Comparison of ENCODE assay signal across 9 mouse cellular contexts in genomic region chr1:138123866-138124265, GRCm38 (mm10). TPM values are rescaled to one million over a fixed set of nuclear protein-coding genes. Genes with fewer than 3 reads are reported as not detected.
DNase-seq lines count a peak whose midpoint lies in the region; ATAC-seq and TF ChIP-seq lines count a peak whose summit lies in the region.
"Had no signal": no experiment of that assay in that cellular context is flagged by ENCODE, and none has a peak within 500 bp of the region (broad histone marks: within the 10 kb centered on the region; RNA-seq: fewer than 3 reads in every experiment).

No protein-coding gene starts in this region.

- H3K4me1 ChIP-seq in liver, adult 2 months (ENCODE audit: control insufficient read depth, insufficient read depth, low read length): no peaks in the 10 kb centered on the region
- H3K4me1 ChIP-seq in liver, embryonic 12.5 days: no peaks in the 10 kb centered on the region
- no peaks in the 10 kb centered on the region for H3K4me1 ChIP-seq in ES-E14 (ENCODE audit: control insufficient read depth in 2 of 2, insufficient read depth in 2 of 2, low read length in 2 of 2, poor library complexity in 1 of 2)
- H3K4me1 ChIP-seq in liver, embryonic 14.5 days (replicated peaks; ENCODE audit: control insufficient read depth in 2 of 2, insufficient read depth in 2 of 2, low read length in 1 of 2): no peaks in the 10 kb centered on the region

- WGBS in liver, adult 2 months: 42% methylated on average over 3 of the region's 3 CpGs
- WGBS in liver, embryonic 12.5 days (ENCODE audit: insufficient replicate concordance): 36% methylated on average over 3 of the region's 3 CpGs
- 32% methylated on average over 3 of the region's 3 CpGs for WGBS in liver, embryonic 14.5 days (ENCODE audit: insufficient replicate concordance)

- no peak overlapping the region for H3K27ac ChIP-seq in liver, adult 2 months (replicated peaks; ENCODE audit: insufficient read depth, low read depth, low read length)
- no peak overlapping the region for H3K27ac ChIP-seq in liver, embryonic 12.5 days
- H3K27ac ChIP-seq in ES-E14 (ENCODE audit: insufficient read depth, low read depth, low read length, poor library complexity, severe bottlenecking): no peak overlapping the region
- H3K27ac ChIP-seq in liver, embryonic 14.5 days: no peak overlapping the region

- H3K79me2 ChIP-seq in liver, adult 2 months (ENCODE audit: control insufficient read depth, insufficient read depth, low read length): no peaks in the 10 kb centered on the region

- ATAC-seq in liver, embryonic 12.5 days: no peak; the same call in 1 of the 2 replicates
- no peak for ATAC-seq in liver, embryonic 14.5 days (ENCODE audit: insufficient read depth)

- DNase-seq in cerebellum, postnatal 10 days: peak; percentile 28 to 30
- DNase-seq in cerebellum, adult 11-12 months: no peak
- peak; percentile 9 for DNase-seq in liver, adult 2 months (ENCODE audit: extremely low read depth, low read depth, low spot score)
- peak; percentile 37 for DNase-seq in ES-E14 (ENCODE audit: low read depth, low spot score)
- peak in 2 of 3 experiments; percentile 13 to 16 for DNase-seq in liver, embryonic 14.5 days (ENCODE audit: low read depth in 3 of 3, low spot score in 3 of 3)
- DNase-seq in ovary, postnatal 36 days (ENCODE audit: low spot score): no peak
- DNase-seq in adrenal gland, adult 18-20 months (ENCODE audit: low spot score in 2 of 2): no peak
- DNase-seq: heart, postnatal 14 days had no signal

- TF ChIP-seq CTCF in liver, adult 2 months (IDR thresholded peaks at IDR 0.05; ENCODE audit: low read depth, low read length): no peak
- no peak for TF ChIP-seq CTCF in liver, embryonic 14.5 days (IDR thresholded peaks at IDR 0.05; ENCODE audit: low read depth)

- no peaks in the 10 kb centered on the region for H3K9me3 ChIP-seq in liver, embryonic 12.5 days (replicated peaks)
- no peaks in the 10 kb centered on the region for H3K9me3 ChIP-seq in ES-E14 (ENCODE audit: control insufficient read depth, insufficient read depth, low read depth, low read length)
- no peaks in the 10 kb centered on the region for H3K9me3 ChIP-seq in liver, embryonic 14.5 days (ENCODE audit: control insufficient read depth, low read length)

- no peak overlapping the region for H3K9ac ChIP-seq in liver, adult 2 months (ENCODE audit: low read depth, low read length)
- H3K9ac ChIP-seq in liver, embryonic 12.5 days: no peak overlapping the region
- no peak overlapping the region for H3K9ac ChIP-seq in ES-E14 (ENCODE audit: insufficient read depth, low read depth, low read length, poor library complexity, severe bottlenecking)
- no peak overlapping the region for H3K9ac ChIP-seq in liver, embryonic 14.5 days (replicated peaks)

- H3K4me2 ChIP-seq in liver, embryonic 12.5 days: no peak overlapping the region
- no peak overlapping the region for H3K4me2 ChIP-seq in liver, embryonic 14.5 days (ENCODE audit: low read depth)

- no peak overlapping the region for H3K4me3 ChIP-seq in liver, adult 2 months (ENCODE audit: insufficient read depth, low read depth, low read length)
- no peak overlapping the region for H3K4me3 ChIP-seq in liver, embryonic 12.5 days
- no peak overlapping the region for H3K4me3 ChIP-seq in ES-E14 (ENCODE audit: insufficient read depth in 1 of 2, low read depth in 1 of 2, low read length in 2 of 2, poor library complexity in 1 of 2, severe bottlenecking in 1 of 2)
- H3K4me3 ChIP-seq in liver, embryonic 14.5 days (ENCODE audit: insufficient read depth in 1 of 2, low read depth in 2 of 2, low read length in 2 of 2): no peak overlapping the region

- H3K36me3 ChIP-seq in liver, adult 2 months (ENCODE audit: control insufficient read depth, insufficient read depth, low read length): no peaks in the 10 kb centered on the region
- no peaks in the 10 kb centered on the region for H3K36me3 ChIP-seq in liver, embryonic 12.5 days
- H3K36me3 ChIP-seq in ES-E14 (ENCODE audit: control insufficient read depth, insufficient read depth, low read length, poor library complexity, severe bottlenecking): no peaks in the 10 kb centered on the region
- H3K36me3 ChIP-seq in liver, embryonic 14.5 days (replicated peaks; ENCODE audit: control insufficient read depth, insufficient read depth, low read depth): no peaks in the 10 kb centered on the region

- in situ Hi-C loops in ES-E14 (cut with MboI; ENCODE audit: low sequenced_read_pairs in 2 of 2, unreplicated experiment in 2 of 2): no loop called here

- TF ChIP-seq POLR2A in liver, adult 2 months (IDR thresholded peaks at IDR 0.05; ENCODE audit: extremely low read depth, insufficient read depth, low read length): no peak

- no peaks in the 10 kb centered on the region for H3K27me3 ChIP-seq in liver, adult 2 months (ENCODE audit: control insufficient read depth, insufficient read depth, low read length)
- H3K27me3 ChIP-seq in liver, embryonic 12.5 days (replicated peaks): no peaks in the 10 kb centered on the region
- H3K27me3 ChIP-seq in liver, embryonic 14.5 days (ENCODE audit: control insufficient read depth, insufficient read depth, low read length): no peaks in the 10 kb centered on the region

- TF ChIP-seq EP300 in liver, embryonic 14.5 days (IDR thresholded peaks at IDR 0.05; ENCODE audit: low read depth): no peak

TF ChIP-seq in ES-E14, 5 proteins besides CTCF, POLR2A, EP300 and RAD21:
- no peak for TF ChIP-seq MAFK (IDR thresholded peaks at IDR 0.05; ENCODE audit: insufficient read depth, low read depth, low read length)
- no peak for TF ChIP-seq ZC3H11A (IDR thresholded peaks at IDR 0.05; ENCODE audit: borderline replicate concordance, low read depth, low read length)
- no peak for TF ChIP-seq CHD2 (IDR thresholded peaks at IDR 0.05; ENCODE audit: low read depth, low read length)
- TF ChIP-seq ZNF384 (IDR thresholded peaks at IDR 0.05; ENCODE audit: low read depth, low read length): no peak
- no peak for TF ChIP-seq HCFC1 (IDR thresholded peaks at IDR 0.05; ENCODE audit: borderline replicate concordance, insufficient read depth, low read length)

RNA-seq across cellular contexts. Expression of gene Ptprc, which starts 51.6 kb away (rescaled TPM):
- total RNA-seq in liver, adult 2 months (2014; rRNA removed): 13.4 and 13.7 TPM in 2 replicates
- 1.8 and 3.4 TPM in 2 replicates for polyA plus RNA-seq in liver, adult 2 months (2012; rRNA removed)
- polyA plus RNA-seq in liver, embryonic 12.5 days (2016; fragmentation: Nextera tagmentation; extraction: Ambion mirVana): 5.8 and 6.0 TPM in 2 replicates
- 0.49 TPM in 1 of 2 replicates, not detected in the other for total RNA-seq in ES-E14 (2012; rRNA removed)
- polyA plus RNA-seq in liver, embryonic 14.5 days (2012; rRNA removed): 3.1 and 4.1 TPM in 2 replicates
- 5.5 and 5.8 TPM in 2 replicates for polyA plus RNA-seq in liver, embryonic 14.5 days (2014; fragmentation: Nextera tagmentation; extraction: Ambion mirVana)
- 10 to 100 TPM in 1 of 2 experiments, 1 to 10 TPM in 1; 7.2 to 11.9 TPM for total RNA-seq in adrenal gland, adult 18-20 months (2021)

Comparison
In these comparisons a context has a peak if more than half of its experiments do, and no peak if none do; other contexts are left out.
1. DNase-seq: peak in cerebellum, postnatal 10 days (2 of 2), liver, adult 2 months (single experiment), ES-E14 (single experiment) and liver, embryonic 14.5 days (2 of 3); none in cerebellum, adult 11-12 months (single experiment), ovary, postnatal 36 days (single experiment) and adrenal gland, adult 18-20 months (0 of 2).